Mouse (Mus musculus) urinary bladder, adult 18-20 months (tissue): ENCODE data around the gene Mrps7.
"Not testable (repeated sequence)": the region's sequence is repeated elsewhere in the genome, so short reads cannot be mapped to it uniquely, and the experiment has no call there.

Source experiments
- DNase-seq, 2 experiments: peaks; one replicate each; pipeline ENCODE4 v3.0.0; 2022; ENCODE audit warnings: low spot score in 2 of 2, mixed read lengths in 2 of 2

Gene Mrps7

DNA sequence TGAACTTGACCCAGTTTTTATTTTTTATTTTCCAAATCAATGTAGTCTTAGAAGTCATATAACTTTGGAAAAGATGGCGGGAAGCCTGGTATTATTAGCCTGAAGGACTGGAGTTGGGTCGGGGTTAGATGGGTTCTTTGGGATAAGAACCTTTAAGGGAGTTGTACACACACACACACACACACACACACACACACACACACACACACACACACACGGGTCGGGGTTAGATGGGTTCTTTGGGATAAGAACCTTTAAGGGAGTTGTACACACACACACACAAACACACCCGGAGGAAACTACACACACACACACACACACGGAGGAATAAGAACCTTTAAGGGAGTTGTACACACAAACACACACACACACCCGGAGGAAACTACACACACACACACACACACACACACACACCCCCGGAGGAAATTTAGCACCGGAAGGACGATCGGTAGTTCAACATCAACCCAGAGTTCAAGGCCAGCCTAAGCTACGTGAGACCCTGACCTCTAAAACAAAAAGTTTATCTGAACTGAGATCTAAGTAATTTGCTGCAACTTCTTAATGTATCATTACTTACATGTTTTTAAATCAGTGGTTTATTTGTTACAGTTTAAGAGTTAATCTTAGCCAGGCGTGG, 24.9 kb downstream of the Mrps7 start:
- no peak for DNase-seq

DNA sequence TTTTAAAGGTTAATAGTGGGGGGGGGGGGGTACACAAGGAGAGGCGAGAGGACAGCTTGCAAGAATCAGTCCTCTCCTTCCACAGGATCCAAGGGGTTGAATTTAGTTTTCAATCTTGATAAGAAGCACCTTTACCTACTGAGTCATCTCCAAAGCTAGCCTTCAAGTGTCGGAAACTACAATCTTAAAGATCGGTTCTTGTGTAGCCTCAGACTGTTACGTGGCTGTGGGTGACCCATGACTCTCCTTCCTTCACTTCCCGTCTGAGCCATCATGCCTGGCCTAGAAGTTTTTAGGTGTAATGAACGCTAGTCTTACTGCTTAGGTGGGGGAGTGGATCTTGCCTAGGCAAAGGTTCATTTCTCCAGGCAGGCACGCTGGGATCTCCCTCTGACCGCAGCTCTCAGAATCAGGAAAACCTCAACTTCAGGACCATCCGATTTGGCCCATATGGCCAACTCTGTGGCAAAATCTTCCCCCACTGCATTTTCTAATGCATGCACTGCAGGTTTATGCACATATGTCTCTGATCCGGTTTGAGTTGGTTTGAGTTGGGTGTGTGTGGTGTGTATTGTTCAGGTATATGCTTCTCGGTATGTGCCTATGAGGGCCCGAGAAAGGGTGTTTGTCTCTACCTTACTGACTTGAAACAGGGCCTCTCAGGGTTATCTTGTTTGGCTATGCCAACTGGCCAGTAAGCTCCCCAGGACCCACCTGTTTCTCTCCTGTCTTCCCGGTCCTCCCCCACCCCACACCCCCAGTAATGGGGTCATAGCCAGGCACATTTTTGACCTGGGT, 26.2 kb downstream of the Mrps7 start:
- no peak for DNase-seq

DNA sequence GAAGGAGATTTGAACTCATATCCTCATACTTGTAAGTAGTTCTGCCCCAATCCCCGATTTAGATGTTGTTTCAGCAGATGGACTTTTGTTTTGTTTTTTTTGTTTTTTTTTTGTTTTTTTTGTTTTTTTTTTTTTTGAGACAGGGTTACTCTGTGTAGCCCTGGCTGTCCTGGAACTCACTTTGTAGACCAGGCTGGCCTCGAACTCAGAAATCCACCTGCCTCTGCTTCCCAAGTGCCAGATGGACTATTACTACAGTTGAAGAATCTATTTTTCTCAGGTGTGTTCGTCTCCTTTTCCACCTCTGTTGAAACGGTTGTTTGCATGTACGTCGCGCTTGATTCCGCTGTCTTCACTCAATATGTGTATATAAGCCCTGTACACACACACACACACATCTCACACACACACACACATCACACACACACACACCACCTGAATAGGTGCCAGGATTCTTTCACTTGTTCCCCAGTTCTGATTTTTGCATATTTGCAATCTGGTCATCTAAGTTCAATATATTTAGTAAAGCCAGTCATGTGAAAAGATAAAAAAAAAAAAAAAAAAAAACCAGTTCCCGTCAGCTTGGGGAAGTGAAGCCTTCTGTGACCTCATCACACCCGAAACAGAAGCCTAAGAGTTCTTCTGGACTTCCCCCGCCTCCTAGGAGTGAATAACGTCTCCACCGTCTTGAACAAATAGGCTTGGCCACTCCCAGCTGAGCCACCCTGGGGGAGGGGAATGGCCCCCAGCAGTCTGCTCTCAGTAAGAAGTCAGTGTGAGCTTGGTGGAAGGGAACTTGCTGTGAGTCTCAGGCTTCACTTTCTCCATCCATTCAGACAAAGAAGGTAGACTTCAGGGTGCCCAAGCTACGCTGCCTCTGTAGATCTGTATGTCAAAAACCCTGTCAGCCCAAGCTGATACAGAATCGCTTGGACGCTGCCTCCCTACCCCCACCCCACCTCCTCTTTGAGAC, 27.1 kb downstream of the Mrps7 start:
- DNase-seq: peak in 1 of 2 experiments; percentile 31

DNA sequence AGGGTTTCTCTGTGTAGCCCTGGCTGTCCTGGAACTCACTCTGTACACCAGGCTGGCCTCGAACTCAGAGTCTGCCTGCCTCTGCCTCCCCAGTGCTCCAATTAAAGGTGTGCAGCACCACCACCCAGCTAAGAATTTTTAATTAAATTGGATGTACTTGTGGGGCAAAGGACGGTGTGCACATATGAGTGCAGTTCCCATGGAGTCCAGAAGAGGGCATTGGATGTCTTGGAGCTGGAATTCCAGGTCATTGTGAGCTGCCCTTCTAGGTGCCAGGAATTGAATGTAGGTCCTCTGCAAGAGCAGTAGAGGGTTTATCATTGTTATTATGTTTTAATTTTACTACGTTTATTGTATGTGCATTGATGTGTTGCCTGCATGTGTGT, 27.8 kb downstream of the Mrps7 start:
- DNase-seq: no peak

DNA sequence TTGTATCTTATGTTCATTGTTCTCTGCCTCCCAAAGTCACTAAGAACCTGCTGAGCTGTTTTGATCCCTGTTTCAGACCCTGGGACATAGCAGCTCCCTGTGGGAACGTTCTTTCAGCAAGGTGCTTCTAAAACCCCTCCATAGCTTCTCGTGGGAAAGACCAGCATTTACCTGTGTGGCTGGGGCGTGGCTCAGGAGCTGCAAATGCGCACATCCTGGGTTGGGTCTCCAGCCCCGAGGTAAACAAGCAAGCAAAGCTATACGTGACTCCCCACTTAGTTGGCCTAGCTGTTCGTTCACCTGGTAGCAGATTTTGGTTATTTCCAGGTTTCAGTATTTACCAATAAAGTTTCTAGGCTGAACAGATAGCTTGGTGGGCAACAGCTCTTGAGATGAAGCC, 28.5 kb downstream of the Mrps7 start:
- DNase-seq: no peak

DNA sequence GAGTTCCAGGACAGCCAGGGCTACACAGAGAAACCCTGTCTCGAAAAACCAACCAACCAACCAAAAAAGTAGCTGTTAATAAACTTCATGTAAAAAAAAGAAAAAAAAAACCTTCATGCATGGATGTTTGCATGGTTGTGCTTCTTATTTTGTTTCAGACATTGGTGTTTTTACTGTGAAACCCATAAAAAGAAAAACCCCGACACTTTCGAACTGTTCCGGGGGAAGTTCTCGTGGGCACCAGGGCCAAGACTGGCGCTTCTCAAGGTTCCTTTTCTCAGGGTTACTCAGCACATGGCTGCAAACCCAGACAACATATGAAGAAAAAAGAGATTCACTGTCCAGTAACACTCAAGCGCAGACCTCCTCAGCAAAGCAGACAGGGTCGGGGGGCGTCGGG, 29.1 kb downstream of the Mrps7 start:
- no peak for DNase-seq

DNA sequence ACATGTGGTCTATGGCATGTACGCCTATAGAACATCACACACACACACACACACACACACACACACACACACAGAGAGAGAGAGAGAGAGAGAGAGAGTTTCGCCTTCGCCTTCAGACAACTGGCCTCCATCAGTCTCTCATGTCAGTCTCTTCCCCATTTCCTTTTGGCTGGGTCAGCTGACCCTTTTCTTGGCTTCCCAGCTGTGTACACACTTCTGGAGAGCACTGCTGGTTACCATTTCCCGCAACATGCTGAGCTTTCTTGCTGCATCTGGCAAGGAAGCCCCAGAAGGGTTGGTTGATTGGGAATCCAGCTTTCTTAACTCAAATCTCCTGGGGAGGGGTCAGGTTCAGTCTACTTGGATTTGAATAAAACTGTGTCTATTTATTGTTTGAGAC, 30.4 kb downstream of the Mrps7 start:
- no peak for DNase-seq

DNA sequence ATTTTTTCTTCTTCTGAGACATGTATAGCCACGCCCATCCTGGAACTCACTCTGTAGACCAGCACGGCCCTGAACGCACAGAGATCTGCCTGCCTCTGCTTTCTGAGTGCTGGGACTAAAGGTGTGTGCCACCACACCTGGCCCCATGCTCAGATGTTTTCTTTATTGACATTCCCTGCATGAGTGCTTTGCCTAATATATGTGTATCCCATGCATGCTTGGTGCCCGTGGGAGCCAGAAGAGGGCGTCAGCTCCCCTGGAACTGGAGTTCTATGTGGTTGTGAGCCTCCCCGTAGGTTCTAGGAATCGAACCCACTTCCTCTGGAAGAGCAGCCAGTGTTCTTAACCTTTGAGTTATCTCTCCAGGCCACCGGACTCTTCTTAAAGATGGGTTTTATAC, 31.3 kb downstream of the Mrps7 start:
- DNase-seq: no peak

DNA sequence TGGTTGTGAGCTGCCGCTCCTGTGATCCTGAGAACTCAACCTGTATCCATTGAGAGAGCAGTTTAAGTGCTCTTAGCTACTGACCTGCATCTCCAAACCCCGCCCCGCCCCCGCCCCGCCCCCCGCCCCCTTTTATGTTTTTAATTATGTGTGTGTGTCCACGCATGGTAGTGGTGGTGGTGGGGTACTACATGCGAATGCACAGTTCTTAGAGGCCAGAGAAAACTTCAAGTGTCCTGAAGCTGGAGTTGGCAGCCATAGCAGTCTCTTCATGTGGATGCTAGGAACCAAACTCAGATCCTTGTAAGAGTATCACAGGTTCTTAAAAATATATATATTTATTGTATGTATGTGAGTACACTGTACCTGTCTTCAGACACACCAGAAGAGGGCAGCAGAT, 31.8 kb downstream of the Mrps7 start:
- no peak for DNase-seq

DNA sequence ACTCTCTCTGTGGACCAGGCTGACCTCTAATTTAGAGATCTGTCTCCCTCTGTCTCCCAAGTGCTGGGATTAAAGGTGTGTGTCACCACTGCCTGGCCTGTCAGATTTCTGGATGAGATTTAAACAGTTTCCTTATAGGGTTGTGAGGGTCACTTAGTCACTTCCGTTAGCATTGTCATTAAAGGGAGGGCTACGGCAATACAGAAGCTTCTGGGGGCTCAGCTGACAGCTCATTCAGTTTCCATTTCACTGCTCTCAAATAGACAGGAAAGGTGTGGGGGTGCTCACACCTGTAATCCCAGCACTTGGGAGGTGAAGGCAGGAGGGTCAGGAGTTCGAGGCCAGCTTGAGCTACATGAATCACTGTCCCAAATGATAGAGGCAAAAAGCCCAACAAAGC, 33.2 kb downstream of the Mrps7 start:
- no peak for DNase-seq

DNA sequence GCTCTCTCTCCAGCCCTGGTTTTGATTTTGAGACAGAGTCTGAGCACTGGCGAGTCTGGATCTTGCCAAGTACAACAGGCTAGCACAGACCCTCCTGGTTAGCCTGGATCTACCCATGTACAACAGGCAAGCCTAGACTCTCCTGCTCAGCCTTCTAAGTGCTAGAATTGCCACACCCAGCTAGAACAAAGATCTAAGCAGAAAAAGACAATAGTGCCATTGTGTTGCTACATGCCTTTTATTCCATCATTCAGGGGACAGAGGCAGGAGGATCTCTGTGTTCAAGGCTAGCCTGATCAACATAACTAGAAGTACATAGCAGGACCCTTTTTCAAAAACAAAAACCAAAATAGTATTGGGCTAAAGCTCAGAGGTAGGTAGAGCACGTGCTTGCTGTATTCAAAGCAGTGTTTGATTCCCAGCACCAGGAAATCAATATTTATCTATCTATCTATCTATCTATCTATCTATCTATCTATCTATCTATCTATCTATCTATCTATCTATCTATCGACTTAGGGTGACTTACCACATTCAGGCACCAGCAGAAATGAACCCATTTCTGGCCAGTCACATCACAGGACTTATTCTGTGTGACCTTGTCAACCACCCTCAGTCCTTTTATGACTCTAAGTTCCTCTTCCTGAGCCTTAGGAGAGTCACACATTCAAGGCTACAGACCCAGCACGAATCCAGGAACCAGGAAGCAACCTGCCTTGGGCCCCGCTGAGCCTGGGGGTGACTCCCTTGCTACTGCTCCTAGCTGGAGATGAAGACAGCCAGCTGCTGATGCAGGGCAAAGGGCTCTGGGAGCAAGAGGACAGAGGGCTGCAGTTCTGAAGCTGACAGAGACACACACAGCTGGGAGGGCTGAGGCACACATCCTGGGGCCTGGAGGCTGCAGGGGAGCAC, 35.0 kb downstream of the Mrps7 start:
- no peak for DNase-seq

DNA sequence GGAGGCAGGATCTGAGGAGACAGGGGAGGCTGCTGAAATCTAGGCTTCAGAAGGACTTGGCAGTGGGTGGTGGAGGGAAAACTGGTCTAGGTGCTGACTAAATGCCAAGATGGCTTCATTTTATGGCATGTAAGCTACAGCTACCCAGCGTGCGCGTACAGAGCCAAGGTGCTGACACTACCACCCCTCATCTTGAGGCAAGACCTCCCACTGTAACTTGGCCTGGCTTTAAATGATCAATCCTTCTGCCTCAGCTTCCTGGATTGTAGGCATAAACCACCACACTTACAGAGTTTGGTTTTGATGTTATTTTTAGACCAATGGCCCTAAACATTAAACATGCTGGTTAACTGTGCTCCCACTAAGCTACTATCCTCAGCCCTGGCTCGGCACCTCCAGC, 35.8 kb downstream of the Mrps7 start:
- DNase-seq: no peak

DNA sequence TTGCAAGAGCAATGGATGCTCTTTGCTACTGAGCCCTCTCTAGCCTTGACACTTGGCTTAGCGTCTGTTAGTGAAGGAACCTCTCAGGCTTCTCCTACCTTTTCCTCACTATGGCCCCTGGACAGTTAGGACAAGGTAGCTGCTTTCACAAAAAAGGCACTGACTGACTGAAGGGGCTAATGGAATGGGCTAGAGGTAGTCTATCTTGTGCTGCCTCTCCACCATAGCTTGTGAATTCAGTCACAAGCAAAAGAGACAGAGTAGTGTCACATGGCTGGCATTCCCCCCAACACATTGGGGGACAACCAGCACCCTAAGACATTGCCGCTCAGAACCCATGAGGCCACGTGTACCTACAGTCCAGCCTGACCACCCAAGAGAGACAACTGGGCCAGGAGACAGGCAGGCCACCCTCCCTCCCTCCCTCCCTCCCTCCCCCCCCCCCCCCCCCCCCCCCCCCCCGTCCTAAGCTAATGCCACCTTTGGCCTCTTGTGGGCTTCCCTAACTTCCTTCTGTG, 36.6 kb downstream of the Mrps7 start:
- DNase-seq: no peak

DNA sequence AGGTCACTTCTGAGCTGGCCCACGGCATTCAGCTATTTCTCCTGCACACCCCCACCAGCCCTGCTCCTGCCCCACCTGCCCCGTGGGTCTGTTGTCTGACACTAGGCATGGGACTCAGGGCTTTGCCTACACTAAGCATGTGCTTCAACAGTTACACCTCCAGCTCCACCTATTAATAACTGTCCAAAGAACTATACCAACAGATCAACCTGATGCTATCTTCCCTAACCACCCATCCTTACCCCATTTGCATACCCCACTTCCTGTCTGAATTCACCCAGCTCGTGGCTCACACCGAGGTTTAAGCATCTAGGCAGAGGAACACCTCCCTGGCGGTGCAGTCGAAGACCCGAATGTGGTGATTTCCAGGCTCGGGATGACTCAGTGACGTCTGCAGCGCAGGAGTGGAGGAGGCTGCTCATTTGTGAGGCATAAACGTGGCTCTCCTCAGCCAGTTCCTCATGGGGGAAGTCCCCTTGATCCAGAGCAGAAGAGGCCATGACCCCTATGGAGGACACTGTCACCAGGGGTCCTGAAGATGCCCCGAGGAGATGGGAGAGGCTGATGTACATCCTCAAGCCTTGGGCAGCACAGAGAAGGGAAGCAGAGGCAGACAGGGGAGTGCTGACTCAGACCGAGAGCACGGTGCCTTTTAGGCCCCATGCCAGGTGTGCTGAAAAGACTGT, 37.4 kb downstream of the Mrps7 start:
- DNase-seq: no peak

DNA sequence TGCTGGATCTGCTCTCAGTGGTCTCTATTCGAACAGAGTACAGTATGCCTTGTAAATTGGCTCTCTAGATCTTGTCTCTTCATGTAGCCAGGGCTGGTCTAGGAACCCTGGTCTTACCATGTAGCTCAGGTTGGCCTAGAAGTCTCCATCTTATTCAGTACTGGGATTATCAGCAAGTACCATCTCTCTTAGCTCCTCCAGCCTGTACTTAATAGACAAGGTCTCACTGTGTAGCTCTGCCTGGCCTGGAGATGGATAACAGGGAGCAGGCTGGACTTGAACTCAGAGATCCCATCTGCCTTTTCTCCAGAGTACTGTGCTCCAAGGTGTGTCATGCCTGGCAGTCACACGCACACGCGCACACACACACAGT, 37.9 kb downstream of the Mrps7 start:
- no peak for DNase-seq

DNA sequence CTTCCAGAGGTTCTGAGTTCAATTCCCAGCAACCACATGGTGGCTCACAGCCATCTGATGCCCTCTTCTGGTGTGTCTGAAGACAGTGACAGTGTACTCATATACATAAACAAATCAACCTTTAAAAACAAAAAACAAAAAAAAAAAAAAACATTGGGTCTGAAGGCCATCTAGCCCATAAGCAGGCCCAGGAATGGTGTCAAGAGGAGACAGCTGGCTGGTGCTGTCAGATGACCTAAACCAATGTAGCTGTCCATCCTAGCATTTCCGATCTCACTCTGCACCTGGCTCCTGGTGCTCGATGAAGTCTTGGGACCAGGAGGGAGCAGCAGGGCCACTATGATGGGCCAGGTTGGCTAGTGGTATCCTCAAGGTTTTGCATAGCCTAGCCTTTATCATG, 39.0 kb downstream of the Mrps7 start:
- no peak for DNase-seq

DNA sequence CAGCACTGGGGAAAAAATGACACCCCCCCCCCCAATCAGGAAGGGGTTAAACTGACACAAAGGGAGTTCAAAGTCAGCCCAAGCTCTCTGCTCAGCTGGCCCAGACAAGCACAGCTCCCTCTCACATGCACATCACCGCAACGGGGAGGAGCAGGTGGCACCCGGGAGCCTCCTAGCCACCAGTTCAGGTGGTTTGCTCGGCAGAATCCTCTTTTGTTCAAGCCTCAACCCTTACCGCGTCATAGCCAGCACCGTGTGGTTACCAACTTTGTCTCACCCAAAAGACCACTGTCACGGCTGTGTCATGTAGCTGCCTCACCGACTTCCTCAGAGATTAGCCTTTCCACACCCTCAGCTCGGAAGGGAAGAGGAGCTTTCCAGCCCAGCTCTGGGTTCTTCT, 39.5 kb downstream of the Mrps7 start:
- DNase-seq: no peak

DNA sequence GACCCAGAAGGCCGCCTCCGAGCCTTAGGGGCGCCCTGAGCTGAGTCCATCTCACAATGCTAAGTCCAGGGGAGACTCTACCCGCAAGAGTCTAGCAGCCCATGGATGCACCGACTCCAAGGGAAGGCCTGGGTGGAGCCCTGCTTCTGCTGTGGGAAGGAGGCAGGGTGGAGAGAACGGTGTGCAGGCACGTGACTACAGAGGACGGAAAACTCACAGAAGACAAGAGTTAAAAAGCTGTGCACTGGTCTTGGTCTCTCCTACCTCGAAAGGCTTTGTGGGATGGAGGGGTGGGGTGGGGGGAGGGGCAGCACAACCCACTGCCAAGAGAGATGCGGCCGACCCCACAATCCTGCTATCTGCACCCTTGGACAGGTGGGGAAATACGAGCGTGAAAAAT, 40.6 kb downstream of the Mrps7 start:
- no peak for DNase-seq

DNA sequence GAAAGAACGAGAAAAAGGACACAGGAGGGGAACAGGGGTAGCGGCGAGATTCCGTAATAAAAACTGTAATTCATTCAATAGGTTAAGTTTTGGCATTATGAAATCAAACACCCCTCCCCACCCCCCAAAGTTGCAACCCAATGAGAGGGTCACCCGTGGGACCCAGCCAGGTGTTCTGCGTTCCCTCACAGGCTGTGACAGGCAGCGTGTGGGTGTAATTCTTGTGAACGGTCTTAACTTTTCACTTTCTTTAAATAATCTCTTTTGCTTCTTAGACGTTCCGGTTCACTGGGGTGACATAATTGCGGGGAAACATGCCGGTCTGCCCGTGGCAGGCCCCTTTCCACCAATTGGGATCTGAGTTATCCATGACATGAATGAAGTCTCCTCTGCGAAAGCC, 41.8 kb downstream of the Mrps7 start:
- not testable (repeated sequence) for DNase-seq

DNA sequence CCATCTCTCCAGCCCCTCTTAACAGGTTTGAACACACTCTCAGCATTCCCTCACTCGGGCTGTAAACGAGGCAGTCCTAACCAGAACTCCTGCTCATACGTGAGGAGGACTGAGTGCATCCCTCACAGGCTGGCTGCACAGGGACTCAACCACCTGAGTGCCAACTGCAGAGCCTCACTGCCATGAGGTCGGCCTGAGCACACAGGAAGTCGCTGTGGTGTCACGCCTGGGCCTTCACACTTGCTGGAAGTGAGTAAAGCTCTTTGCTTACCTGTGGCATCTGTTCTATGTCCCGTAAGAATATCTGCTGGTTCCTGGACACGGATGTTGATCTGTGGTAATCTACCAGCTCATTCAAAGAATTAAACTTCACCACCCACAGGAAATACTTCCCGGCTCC, 42.7 kb downstream of the Mrps7 start:
- no peak for DNase-seq

DNA sequence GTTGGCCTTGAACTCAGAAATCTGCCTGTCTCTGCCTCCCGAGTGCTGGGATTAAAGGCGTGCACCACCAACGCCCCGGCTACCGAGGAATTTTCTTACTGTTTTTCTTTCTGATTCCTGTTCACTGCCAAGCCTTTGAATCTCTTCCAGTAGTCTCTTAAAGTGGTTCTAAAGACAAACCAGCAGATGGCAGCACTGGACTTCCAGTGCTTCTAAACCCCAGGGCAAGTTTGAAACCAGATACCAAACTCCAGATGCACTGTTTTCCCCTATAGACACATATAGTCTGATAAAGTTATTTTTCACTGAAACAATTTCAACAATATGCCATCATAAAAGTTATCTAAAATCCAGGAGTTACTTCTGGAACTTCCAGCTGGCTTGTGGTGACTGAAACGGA, 43.7 kb downstream of the Mrps7 start:
- DNase-seq: no peak
